In the genomic region with DNA sequence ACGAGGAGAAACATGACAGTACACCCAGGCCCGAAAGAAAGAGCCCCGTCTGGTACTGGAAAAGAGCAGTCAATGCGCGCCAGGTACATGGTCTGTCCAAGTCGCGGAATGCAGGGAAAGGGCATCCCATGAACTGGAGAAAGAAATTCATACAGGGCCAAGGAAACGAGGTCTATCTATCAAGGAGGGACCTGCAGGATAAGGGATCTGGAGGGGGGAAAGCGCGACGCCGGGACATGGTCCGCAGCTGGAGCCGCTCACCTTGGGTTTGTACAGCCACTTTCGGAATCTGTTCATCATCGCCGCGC, we compare ENCODE assay signal across 8 mouse cellular contexts. TPM values are rescaled to one million over a fixed set of nuclear protein-coding genes. Genes with fewer than 3 reads are reported as not detected.
DNase-seq lines count a peak whose midpoint lies in the region; ATAC-seq and TF ChIP-seq lines count a peak whose summit lies in the region.

No protein-coding gene starts in this region.

- no peak for DNase-seq in heart, adult 9 months (ENCODE audit: low spot score in 2 of 2)
- DNase-seq in ovary, adult 18-20 months (ENCODE audit: low spot score), result no peak
- DNase-seq in thymus, postnatal 36 days, result no peak
- no peak for DNase-seq in kidney, adult 8-10 months

- no peaks in the 10 kb centered on the region for H3K9me3 ChIP-seq in heart, embryonic 11.5 days (replicated peaks; ENCODE audit: control insufficient read depth, low read length)
- H3K9me3 ChIP-seq in ES-Bruce4 (replicated peaks; ENCODE audit: control insufficient read depth, insufficient read depth, low read length, poor library complexity, severe bottlenecking), result no peaks in the 10 kb centered on the region
- H3K9me3 ChIP-seq in forebrain, embryonic 13.5 days (replicated peaks), result no peaks in the 10 kb centered on the region
- H3K9me3 ChIP-seq in liver, embryonic 15.5 days (replicated peaks), result no peaks in the 10 kb centered on the region

- peak overlapping the region; percentile 72 for H3K4me2 ChIP-seq in heart, embryonic 11.5 days
- peak overlapping the region; percentile 90 for H3K4me2 ChIP-seq in forebrain, embryonic 13.5 days
- peak overlapping the region; percentile 67 for H3K4me2 ChIP-seq in liver, embryonic 15.5 days

- no peak for ATAC-seq in heart, embryonic 11.5 days (replicated peaks; ENCODE audit: insufficient number of reproducible peaks, low FRiP score, low TSS enrichment)
- no peak for ATAC-seq in forebrain, embryonic 13.5 days
- no peak for ATAC-seq in liver, embryonic 15.5 days (ENCODE audit: insufficient read depth)

- H3K4me3 ChIP-seq in heart, embryonic 11.5 days (ENCODE audit: low read depth, low read length), result peak overlapping the region; percentile 47
- peak overlapping the region; percentile 68 for H3K4me3 ChIP-seq in ES-Bruce4 (ENCODE audit: low read depth, low read length)
- H3K4me3 ChIP-seq in forebrain, embryonic 13.5 days, result peak overlapping the region; percentile 68
- peak overlapping the region; percentile 48 for H3K4me3 ChIP-seq in liver, embryonic 15.5 days (replicated peaks)

- 2% methylated on average over 18 of the region's 18 CpGs for WGBS in heart, embryonic 11.5 days (ENCODE audit: insufficient replicate concordance)
- 1% methylated on average over 18 of the region's 18 CpGs for WGBS in forebrain, embryonic 13.5 days
- WGBS in liver, embryonic 15.5 days (ENCODE audit: insufficient replicate concordance), result under 1% methylated on average over 18 of the region's 18 CpGs

- H3K36me3 ChIP-seq in heart, embryonic 11.5 days (ENCODE audit: control insufficient read depth, insufficient read depth, low read length), result no peaks in the 10 kb centered on the region
- H3K36me3 ChIP-seq in ES-Bruce4 (ENCODE audit: control insufficient read depth, insufficient read depth, low read length, poor library complexity, severe bottlenecking), result no peaks in the 10 kb centered on the region
- no peaks in the 10 kb centered on the region for H3K36me3 ChIP-seq in forebrain, embryonic 13.5 days (ENCODE audit: poor library complexity, severe bottlenecking)
- H3K36me3 ChIP-seq in liver, embryonic 15.5 days (replicated peaks), result no peaks in the 10 kb centered on the region

- no peak overlapping the region for H3K9ac ChIP-seq in heart, embryonic 11.5 days (ENCODE audit: low read depth, low read length)
- peak overlapping the region; percentile 33 for H3K9ac ChIP-seq in ES-Bruce4 (ENCODE audit: low read depth, poor library complexity, severe bottlenecking)
- peak overlapping the region; percentile 64 for H3K9ac ChIP-seq in forebrain, embryonic 13.5 days
- H3K9ac ChIP-seq in liver, embryonic 15.5 days, result no peak overlapping the region

- no peak for TF ChIP-seq POLR2A in ES-Bruce4 (IDR thresholded peaks at IDR 0.05; ENCODE audit: insufficient read depth, low read length)

- no peak for TF ChIP-seq CTCF in ES-Bruce4 (IDR thresholded peaks at IDR 0.05; ENCODE audit: low read depth, low read length)

- peaks cover 10% of the 10 kb centered on the region for H3K4me1 ChIP-seq in heart, embryonic 11.5 days (ENCODE audit: control insufficient read depth, insufficient read depth, low read length)
- no peaks in the 10 kb centered on the region for H3K4me1 ChIP-seq in ES-Bruce4 (ENCODE audit: control insufficient read depth, insufficient read depth, low read length)
- peaks cover 15% of the 10 kb centered on the region for H3K4me1 ChIP-seq in forebrain, embryonic 13.5 days
- H3K4me1 ChIP-seq in liver, embryonic 15.5 days (replicated peaks), result peaks cover 18% of the 10 kb centered on the region

- TF ChIP-seq EP300 in ES-Bruce4 (IDR thresholded peaks at IDR 0.05; ENCODE audit: insufficient read depth, low read depth, low read length), result no peak

- H3K27me3 ChIP-seq in heart, embryonic 11.5 days (ENCODE audit: control insufficient read depth, insufficient read depth, low read length), result peaks cover 62% of the 10 kb centered on the region
- H3K27me3 ChIP-seq in ES-Bruce4 (ENCODE audit: control insufficient read depth, insufficient read depth, low read length, poor library complexity, severe bottlenecking), result no peaks in the 10 kb centered on the region
- H3K27me3 ChIP-seq in forebrain, embryonic 13.5 days, result peaks cover 66% of the 10 kb centered on the region
- peaks cover 89% of the 10 kb centered on the region for H3K27me3 ChIP-seq in liver, embryonic 15.5 days

- H3K27ac ChIP-seq in heart, embryonic 11.5 days (ENCODE audit: low read depth, low read length), result no peak overlapping the region
- no peak overlapping the region for H3K27ac ChIP-seq in ES-Bruce4 (ENCODE audit: insufficient read depth, low read length)
- H3K27ac ChIP-seq in forebrain, embryonic 13.5 days, result no peak overlapping the region
- H3K27ac ChIP-seq in liver, embryonic 15.5 days (replicated peaks), result no peak overlapping the region

RNA-seq across cellular contexts. Expression of gene Zfyve28, which starts 0.5 kb away (rescaled TPM):
- polyA plus RNA-seq in heart, embryonic 11.5 days (2014; fragmentation: Nextera tagmentation; extraction: Ambion mirVana), result 0.29 and 0.46 TPM in 2 replicates
- 2.0 and 2.8 TPM in 2 replicates for polyA plus RNA-seq in ES-Bruce4 (2011; ENCODE audit: insufficient read depth, insufficient read length, low read depth, missing spikeins)
- polyA plus RNA-seq in forebrain, embryonic 13.5 days (2015; fragmentation: Nextera tagmentation; extraction: Ambion mirVana), result 1.8 and 1.9 TPM in 2 replicates
- 0.07 TPM in 1 of 2 replicates, not detected in the other for polyA plus RNA-seq in liver, embryonic 15.5 days (2015; fragmentation: Nextera tagmentation; extraction: Ambion mirVana)

RNA-seq across cellular contexts. Expression of gene Cfap99, which starts 0.6 kb away (rescaled TPM):
- 0.07 and 0.10 TPM in 2 replicates for polyA plus RNA-seq in heart, embryonic 11.5 days (2014; fragmentation: Nextera tagmentation; extraction: Ambion mirVana)
- polyA plus RNA-seq in ES-Bruce4 (2011; ENCODE audit: insufficient read depth, insufficient read length, low read depth, missing spikeins), result not detected in 2 replicates
- polyA plus RNA-seq in forebrain, embryonic 13.5 days (2015; fragmentation: Nextera tagmentation; extraction: Ambion mirVana), result 0.08 TPM in 1 of 2 replicates, not detected in the other
- not detected in 2 replicates for polyA plus RNA-seq in liver, embryonic 15.5 days (2015; fragmentation: Nextera tagmentation; extraction: Ambion mirVana)

RNA-seq across cellular contexts. Expression of gene Rnf4, which starts 48.3 kb away (rescaled TPM):
- polyA plus RNA-seq in heart, embryonic 11.5 days (2014; fragmentation: Nextera tagmentation; extraction: Ambion mirVana), result 125 and 143 TPM in 2 replicates
- 210 and 215 TPM in 2 replicates for polyA plus RNA-seq in ES-Bruce4 (2011; ENCODE audit: insufficient read depth, insufficient read length, low read depth, missing spikeins)
- polyA plus RNA-seq in forebrain, embryonic 13.5 days (2015; fragmentation: Nextera tagmentation; extraction: Ambion mirVana), result 153 and 162 TPM in 2 replicates
- polyA plus RNA-seq in liver, embryonic 15.5 days (2015; fragmentation: Nextera tagmentation; extraction: Ambion mirVana), result 69.8 and 71.7 TPM in 2 replicates

Comparison
In these comparisons a context has a peak if more than half of its experiments do, and no peak if none do; other contexts are left out.
1. H3K9ac ChIP-seq: peak in ES-Bruce4 (single experiment) and forebrain, embryonic 13.5 days (single experiment); none in heart, embryonic 11.5 days (single experiment) and liver, embryonic 15.5 days (single experiment).
2. Peak in every context shown above with its lines, with median percentiles within 50 percentile points of each other: H3K4me2 ChIP-seq and H3K4me3 ChIP-seq.